ENCODE assay signal across 9 mouse cellular contexts in genomic region chr12:85647346-85647745, GRCm38 (mm10). TPM values are rescaled to one million over a fixed set of nuclear protein-coding genes. Genes with fewer than 3 reads are reported as not detected.
DNase-seq lines count a peak whose midpoint lies in the region; ATAC-seq and TF ChIP-seq lines count a peak whose summit lies in the region.
"Had no signal": no experiment of that assay in that cellular context is flagged by ENCODE, and none has a peak within 500 bp of the region (broad histone marks: within the 10 kb centered on the region; RNA-seq: fewer than 3 reads in every experiment).

No protein-coding gene starts in this region.

- no peaks in the 10 kb centered on the region for H3K36me3 ChIP-seq in thymus, adult 2 months (ENCODE audit: control insufficient read depth, insufficient read depth, low read length)
- H3K36me3 ChIP-seq in liver, embryonic 16.5 days (ENCODE audit: control insufficient read depth, insufficient read depth), result no peaks in the 10 kb centered on the region
- no peaks in the 10 kb centered on the region for H3K36me3 ChIP-seq in hindbrain, embryonic 16.5 days (ENCODE audit: control insufficient read depth, insufficient read depth, low read length)
- H3K36me3 ChIP-seq: hindbrain, embryonic 15.5 days had no signal

- no peak overlapping the region for H3K4me3 ChIP-seq in thymus, adult 2 months (ENCODE audit: control insufficient read depth, insufficient read depth, low read length)
- H3K4me3 ChIP-seq in liver, embryonic 16.5 days (ENCODE audit: low read depth, low read length), result no peak overlapping the region
- no peak overlapping the region for H3K4me3 ChIP-seq in hindbrain, embryonic 16.5 days (ENCODE audit: low read length)
- H3K4me3 ChIP-seq: hindbrain, embryonic 15.5 days had no signal

- no peak for TF ChIP-seq POLR2A in thymus, adult 2 months (IDR thresholded peaks at IDR 0.05; ENCODE audit: control insufficient read depth, extremely low read depth, insufficient read depth, low read length, poor library complexity)

- TF ChIP-seq CTCF in thymus, adult 2 months (IDR thresholded peaks at IDR 0.05; ENCODE audit: borderline replicate concordance, control insufficient read depth, extremely low read depth, insufficient read depth, low read length, poor library complexity), result peak; percentile 71; the same call in 1 of the 2 replicates

- no peaks in the 10 kb centered on the region for H3K27me3 ChIP-seq in thymus, adult 2 months (ENCODE audit: control insufficient read depth, insufficient read depth, low read length)
- no peaks in the 10 kb centered on the region for H3K27me3 ChIP-seq in liver, embryonic 16.5 days (ENCODE audit: control insufficient read depth, insufficient read depth, low read depth, low read length)
- H3K27me3 ChIP-seq in hindbrain, embryonic 16.5 days (replicated peaks; ENCODE audit: control insufficient read depth, insufficient read depth, low read length), result no peaks in the 10 kb centered on the region
- H3K27me3 ChIP-seq: hindbrain, embryonic 15.5 days had no signal

- no peaks in the 10 kb centered on the region for H3K9me3 ChIP-seq in liver, embryonic 16.5 days (replicated peaks; ENCODE audit: control insufficient read depth, low read length)
- H3K9me3 ChIP-seq in hindbrain, embryonic 16.5 days (ENCODE audit: control insufficient read depth, low read length), result no peaks in the 10 kb centered on the region
- H3K9me3 ChIP-seq: hindbrain, embryonic 15.5 days had no signal

- no peak overlapping the region for H3K9ac ChIP-seq in liver, embryonic 16.5 days (ENCODE audit: low read depth, low read length)
- no peak overlapping the region for H3K9ac ChIP-seq in hindbrain, embryonic 16.5 days (ENCODE audit: low read depth, low read length)
- H3K9ac ChIP-seq: hindbrain, embryonic 15.5 days had no signal

- no peak overlapping the region for H3K4me2 ChIP-seq in liver, embryonic 16.5 days (ENCODE audit: low read depth, low read length)
- H3K4me2 ChIP-seq in hindbrain, embryonic 16.5 days (ENCODE audit: low read length), result no peak overlapping the region
- H3K4me2 ChIP-seq: hindbrain, embryonic 15.5 days had no signal

- peaks cover 6% of the 10 kb centered on the region for H3K4me1 ChIP-seq in thymus, adult 2 months (replicated peaks; ENCODE audit: control insufficient read depth, insufficient read depth, low read length)
- H3K4me1 ChIP-seq in liver, embryonic 16.5 days (ENCODE audit: control insufficient read depth, low read depth, low read length), result no peaks in the 10 kb centered on the region; the same call in 1 of the 2 replicates
- no peaks in the 10 kb centered on the region for H3K4me1 ChIP-seq in hindbrain, embryonic 16.5 days (ENCODE audit: control insufficient read depth, insufficient read depth, low read depth, low read length)
- H3K4me1 ChIP-seq: hindbrain, embryonic 15.5 days had no signal

- peak; percentile 21 for DNase-seq in embryo, embryonic 11 days
- DNase-seq in embryo, embryonic 10.5 days (ENCODE audit: low spot score), result no peak
- DNase-seq in thymus, adult 2 months, result peak; percentile 55
- no peak for DNase-seq in thymus, adult 18-20 months
- DNase-seq in thymus, postnatal 4 days, result peak; percentile 77
- no peak for DNase-seq in layer of hippocampus, adult 11-12 months (ENCODE audit: low spot score)

- no peak for ATAC-seq in liver, embryonic 16.5 days (ENCODE audit: low read depth)
- ATAC-seq in hindbrain, embryonic 16.5 days, result no peak

- H3K27ac ChIP-seq in thymus, adult 2 months (ENCODE audit: control insufficient read depth, insufficient read depth, low read length), result no peak overlapping the region
- H3K27ac ChIP-seq in liver, embryonic 16.5 days (ENCODE audit: low read length), result peak overlapping the region; percentile 50; the same call in 1 of the 2 replicates
- no peak overlapping the region for H3K27ac ChIP-seq in hindbrain, embryonic 16.5 days (ENCODE audit: low read depth, low read length)
- H3K27ac ChIP-seq: hindbrain, embryonic 15.5 days had no signal

- WGBS in thymus, adult 2 months, result 25% methylated on average over 10 of the region's 10 CpGs
- WGBS in liver, embryonic 16.5 days (ENCODE audit: insufficient replicate concordance), result 22% methylated on average over 10 of the region's 10 CpGs
- WGBS in hindbrain, embryonic 16.5 days, result 38% methylated on average over 10 of the region's 10 CpGs

RNA-seq across cellular contexts. Expression of gene Batf, which starts 39.1 kb away (rescaled TPM):
- 13.3 and 14.9 TPM in 2 replicates for polyA plus RNA-seq in thymus, adult 2 months (2012; rRNA removed)
- 2.5 and 4.0 TPM in 2 replicates for polyA plus RNA-seq in liver, embryonic 16.5 days (2015; fragmentation: Nextera tagmentation; extraction: Ambion mirVana)
- 1.2 and 1.3 TPM in 2 replicates for polyA plus RNA-seq in hindbrain, embryonic 16.5 days (2015; fragmentation: Nextera tagmentation; extraction: Ambion mirVana)

RNA-seq across cellular contexts. Expression of gene Jdp2, which starts 48.5 kb away (rescaled TPM):
- polyA plus RNA-seq in thymus, adult 2 months (2012; rRNA removed), result 3.1 and 3.5 TPM in 2 replicates
- polyA plus RNA-seq in liver, embryonic 16.5 days (2015; fragmentation: Nextera tagmentation; extraction: Ambion mirVana), result 0.12 TPM in 1 of 2 replicates, not detected in the other
- 0.26 and 0.56 TPM in 2 replicates for polyA plus RNA-seq in hindbrain, embryonic 16.5 days (2015; fragmentation: Nextera tagmentation; extraction: Ambion mirVana)

Comparison
In these comparisons a context has a peak if more than half of its experiments do, and no peak if none do; other contexts are left out.
1. DNase-seq: peak in embryo, embryonic 11 days (single experiment), thymus, adult 2 months (single experiment) and thymus, postnatal 4 days (single experiment); none in embryo, embryonic 10.5 days (single experiment), thymus, adult 18-20 months (0 of 2) and layer of hippocampus, adult 11-12 months (single experiment).